Mouse (Mus musculus): Measurements from ENCODE around the gene Slc25a47. TPM values are rescaled to one million over a fixed set of nuclear protein-coding genes. Genes with fewer than 3 reads are reported as not detected.

The Slc25a47 gene
- total RNA-seq, 1 experiment from 2014 or later = 16.1 TPM

Small RNA genes within 50 kb of the gene (microRNA-seq; reads per million reads assigned to microRNA genes)
- gene Mir345 = 61.1 to 88.2 reads per million in 2 experiments

Other genes starting within 250 kb of the Slc25a47 start
- gene Degs2, start 133.7 kb upstream of the Slc25a47 start, total RNA-seq (2021) = not detected in 2 replicates
- 77.9 and 100 TPM in 2 replicates for gene Yy1, start 43.1 kb upstream of the Slc25a47 start, total RNA-seq (2021)
- 20.7 and 25.5 TPM in 2 replicates for gene Slc25a29, start 163 bp upstream of the Slc25a47 start, total RNA-seq (2021)
- gene Wdr25, start 57.6 kb downstream of the Slc25a47 start, total RNA-seq (2021) = 7.9 and 8.4 TPM in 2 replicates
- 54.6 and 64.0 TPM in 2 replicates for gene Wars, start 58.1 kb downstream of the Slc25a47 start, total RNA-seq (2021)
- 2.5 and 4.3 TPM in 2 replicates for gene Begain, start 232.2 kb downstream of the Slc25a47 start, total RNA-seq (2021)

Data from adrenal gland, postnatal 25 days (tissue).